Mouse (Mus musculus) CH12.LX (cell line): ENCODE results near the gene Fxyd5. TPM values are rescaled to one million over a fixed set of nuclear protein-coding genes. Genes with fewer than 3 reads are reported as not detected.

ENCODE experiments used
- DNase-seq: peaks from one replicate; pipeline ENCODE4 v3.0.0-alpha.2; 2013; ENCODE audit errors: extremely low read depth
- H3K27ac ChIP-seq: 2 replicates; pipeline ENCODE4 v1.5.1; 2012; ENCODE audit warnings: low read depth, mild to moderate bottlenecking, control low read depth, moderate library complexity; ENCODE audit not compliant: insufficient read depth
- H3K27me3 ChIP-seq: replicated peaks from 2 replicates; pipeline ENCODE3; 2012; ENCODE audit warnings: inconsistent platforms
- H3K36me3 ChIP-seq, 2 experiments: replicated peaks in 1 of 2; 2 replicates each; pipeline versions ENCODE3 to v1.6.1; 2012; ENCODE audit warnings: inconsistent platforms in 1 of 2, low read length in 1 of 2, mild to moderate bottlenecking in 1 of 2, mixed read lengths in 1 of 2, moderate library complexity in 1 of 2; ENCODE audit not compliant: control insufficient read depth in 1 of 2, insufficient read depth in 1 of 2
- H3K4me1 ChIP-seq, 2 experiments: 2 replicates each; pipeline ENCODE4 v1.6.1; 2012; ENCODE audit warnings: inconsistent platforms in 1 of 2, moderate library complexity in 1 of 2; ENCODE audit not compliant: insufficient read depth in 2 of 2, control insufficient read depth in 1 of 2
- H3K4me2 ChIP-seq: 2 replicates; pipeline ENCODE4 v1.6.1; 2012; ENCODE audit warnings: low read depth, mild to moderate bottlenecking, control low read depth; ENCODE audit not compliant: poor library complexity, insufficient read depth, severe bottlenecking
- H3K4me3 ChIP-seq, 3 experiments: fragments of 150-350 bp in 1 of 3; sonication (generic) in 1 of 3; replicated peaks in 1 of 3; 2 replicates each; pipeline versions ENCODE3 to v1.5.1; 2011 to 2012; ENCODE audit warnings: low read depth in 2 of 3, low read length in 2 of 3, mild to moderate bottlenecking in 2 of 3, moderate library complexity in 2 of 3, control low read depth in 1 of 3, improper control_type of control experiment in 1 of 3, inconsistent platforms in 1 of 3, mixed read lengths in 1 of 3; ENCODE audit not compliant: poor library complexity in 1 of 3
- H3K79me2 ChIP-seq: replicated peaks from 2 replicates; pipeline ENCODE4 v1.6.1; 2012; ENCODE audit warnings: mild to moderate bottlenecking, moderate library complexity; ENCODE audit not compliant: control insufficient read depth, poor library complexity, insufficient read depth, severe bottlenecking; ENCODE audit errors: extremely low read depth
- H3K9ac ChIP-seq: 2 replicates; pipeline ENCODE4 v1.6.1; 2012; ENCODE audit warnings: low read depth, mild to moderate bottlenecking, control low read depth, moderate library complexity; ENCODE audit not compliant: insufficient read depth
- H3K9me3 ChIP-seq: replicated peaks from 2 replicates; pipeline ENCODE3; 2012; ENCODE audit warnings: low read length, inconsistent platforms, mixed read lengths
- CHD1 ChIP-seq: IDR thresholded peaks from 2 replicates; pipeline ENCODE4 v1.6.1; 2012; ENCODE audit warnings: low read depth, low read length, improper control_type of control experiment, inconsistent platforms
- CTCF ChIP-seq, 2 experiments: IDR thresholded peaks in 1 of 2; conservative IDR thresholded peaks in 1 of 2; 2 replicates each; pipeline ENCODE4 v1.5.1; 2011 to 2012; ENCODE audit warnings: low read depth in 2 of 2, low read length in 2 of 2, improper control_type of control experiment in 1 of 2, inconsistent platforms in 1 of 2, mild to moderate bottlenecking in 1 of 2, moderate library complexity in 1 of 2
- ELF1 ChIP-seq: IDR thresholded peaks from 2 replicates; pipeline ENCODE4 v1.6.1; 2014; ENCODE audit warnings: low read depth, mild to moderate bottlenecking, inconsistent platforms, low read length, improper control_type of control experiment
- EP300 ChIP-seq: IDR thresholded peaks from 2 replicates; pipeline ENCODE4 v1.6.1; 2011; ENCODE audit warnings: low read length, improper control_type of control experiment
- ETS1 ChIP-seq: conservative IDR thresholded peaks from 2 replicates; pipeline ENCODE4 v1.6.1; 2012; ENCODE audit warnings: low read depth, mild to moderate bottlenecking, inconsistent platforms, low read length, improper control_type of control experiment, moderate library complexity
- GABPA ChIP-seq: IDR thresholded peaks from 2 replicates; pipeline ENCODE4 v1.6.1; 2012; ENCODE audit warnings: low read depth, low read length, improper control_type of control experiment, inconsistent platforms; ENCODE audit not compliant: insufficient replicate concordance
- HCFC1 ChIP-seq: IDR thresholded peaks from 2 replicates; pipeline ENCODE4 v1.6.1; 2012; ENCODE audit warnings: low read depth, mild to moderate bottlenecking, inconsistent platforms, low read length, improper control_type of control experiment
- IRF4 ChIP-seq: IDR thresholded peaks from 2 replicates; pipeline ENCODE4 v1.6.1; 2014; ENCODE audit warnings: low read depth, mild to moderate bottlenecking, inconsistent platforms, low read length, improper control_type of control experiment
- JUN ChIP-seq: IDR thresholded peaks from 2 replicates; pipeline ENCODE4 v1.6.1; 2011; ENCODE audit warnings: low read depth, mild to moderate bottlenecking, low read length, improper control_type of control experiment, moderate library complexity; ENCODE audit not compliant: insufficient read depth
- JUND ChIP-seq: conservative IDR thresholded peaks from 2 replicates; pipeline ENCODE4 v1.6.1; 2011; ENCODE audit warnings: low read depth, low read length, improper control_type of control experiment
- KAT2A ChIP-seq: IDR thresholded peaks from 2 replicates; pipeline ENCODE4 v1.6.1; 2012; ENCODE audit warnings: low read length, improper control_type of control experiment, inconsistent platforms; ENCODE audit not compliant: insufficient replicate concordance
- MAFK ChIP-seq: IDR thresholded peaks from 2 replicates; pipeline ENCODE4 v1.6.1; 2011; ENCODE audit warnings: low read length, improper control_type of control experiment; ENCODE audit not compliant: insufficient replicate concordance
- MEF2A ChIP-seq: IDR thresholded peaks from 2 replicates; pipeline ENCODE4 v1.6.1; 2014; ENCODE audit warnings: low read depth, mild to moderate bottlenecking, inconsistent platforms, low read length, improper control_type of control experiment, borderline replicate concordance
- NELFE ChIP-seq: IDR thresholded peaks from 2 replicates; pipeline ENCODE4 v1.6.1; 2011; ENCODE audit warnings: low read depth, low read length, improper control_type of control experiment
- NRF1 ChIP-seq: IDR thresholded peaks from 2 replicates; pipeline ENCODE4 v1.6.1; 2014; ENCODE audit warnings: low read depth, mild to moderate bottlenecking, inconsistent platforms, low read length, improper control_type of control experiment, moderate library complexity
- PAX5 ChIP-seq: IDR thresholded peaks from 2 replicates; pipeline ENCODE4 v1.6.1; 2012; ENCODE audit warnings: low read length, inconsistent platforms, mixed read lengths
- RCOR1 ChIP-seq: conservative IDR thresholded peaks from 2 replicates; pipeline ENCODE4 v1.6.1; 2012; ENCODE audit warnings: low read depth, mild to moderate bottlenecking, inconsistent platforms, low read length, improper control_type of control experiment
- SIN3A ChIP-seq: IDR thresholded peaks from 2 replicates; pipeline ENCODE4 v1.6.1; 2012; ENCODE audit warnings: low read length, improper control_type of control experiment, inconsistent platforms
- SMC3 ChIP-seq: IDR thresholded peaks from 2 replicates; pipeline ENCODE4 v1.6.1; 2011; ENCODE audit warnings: low read depth, low read length, improper control_type of control experiment
- TBP ChIP-seq: conservative IDR thresholded peaks from 2 replicates; pipeline ENCODE4 v1.6.1; 2011; ENCODE audit warnings: low read depth, low read length, improper control_type of control experiment
- UBTF ChIP-seq: IDR thresholded peaks from 2 replicates; pipeline ENCODE4 v1.6.1; 2012; ENCODE audit warnings: low read depth, mild to moderate bottlenecking, inconsistent platforms, low read length, improper control_type of control experiment, moderate library complexity
- USF1 ChIP-seq: IDR thresholded peaks from 2 replicates; pipeline ENCODE4 v1.6.1; 2014; ENCODE audit warnings: low read depth, mild to moderate bottlenecking, inconsistent platforms, low read length, improper control_type of control experiment
- USF2 ChIP-seq: conservative IDR thresholded peaks from 2 replicates; pipeline ENCODE4 v1.6.1; 2011; ENCODE audit warnings: low read depth, low read length, improper control_type of control experiment
- ZC3H11A ChIP-seq: IDR thresholded peaks from 2 replicates; pipeline ENCODE4 v1.6.1; 2012; ENCODE audit warnings: low read depth, mild to moderate bottlenecking, inconsistent platforms, low read length, improper control_type of control experiment
- ZKSCAN1 ChIP-seq: IDR thresholded peaks from 2 replicates; pipeline ENCODE4 v1.6.1; 2012; ENCODE audit warnings: low read depth, inconsistent platforms, low read length, improper control_type of control experiment, borderline replicate concordance
- ZNF384 ChIP-seq: IDR thresholded peaks from 2 replicates; pipeline ENCODE4 v1.6.1; 2012; ENCODE audit warnings: low read depth, low read length, improper control_type of control experiment, inconsistent platforms
- dilution Hi-C: fragments of 300-500 bp; cut with MboI; formaldehyde crosslinking; loops from 2 replicates; pipeline ENCODE4 v1.14.3; 2020; ENCODE audit warnings: low sequenced_read_pairs; ENCODE audit not compliant: extremely low pct_unique_long_range_greater_than_20kb, extremely low pct_ligation_motif_present
- in situ Hi-C: fragments of 300-500 bp; cut with MboI; formaldehyde crosslinking; loops from 3 replicates; pipeline ENCODE4 v1.14.3; 2019; ENCODE audit warnings: low sequenced_read_pairs, low pct_ligation_motif_present, low pct_unique_long_range_greater_than_20kb, mixed read lengths
- polyA plus RNA-seq: library from polyadenylated mRNA; unstranded; fragments of >175 nt; gene quantifications from 2 replicates; pipeline ENCODE4 v1.2.1, GENCODE M21; 2012; ENCODE audit warnings: low read depth; ENCODE audit not compliant: insufficient read length
- total RNA-seq, 2 experiments: library from RNA; depleted of rRNA; stranded (reverse); fragments of 300-350 nt in 1 of 2; fragments of >200 nt in 1 of 2; gene quantifications; 2 replicates each; pipeline ENCODE4 v1.2.3; 2012 to 2014

Fxyd5 gene
- total and polyA plus RNA-seq, 3 experiments, result 43.8 to 124 (median 71.6) TPM

DNA sequence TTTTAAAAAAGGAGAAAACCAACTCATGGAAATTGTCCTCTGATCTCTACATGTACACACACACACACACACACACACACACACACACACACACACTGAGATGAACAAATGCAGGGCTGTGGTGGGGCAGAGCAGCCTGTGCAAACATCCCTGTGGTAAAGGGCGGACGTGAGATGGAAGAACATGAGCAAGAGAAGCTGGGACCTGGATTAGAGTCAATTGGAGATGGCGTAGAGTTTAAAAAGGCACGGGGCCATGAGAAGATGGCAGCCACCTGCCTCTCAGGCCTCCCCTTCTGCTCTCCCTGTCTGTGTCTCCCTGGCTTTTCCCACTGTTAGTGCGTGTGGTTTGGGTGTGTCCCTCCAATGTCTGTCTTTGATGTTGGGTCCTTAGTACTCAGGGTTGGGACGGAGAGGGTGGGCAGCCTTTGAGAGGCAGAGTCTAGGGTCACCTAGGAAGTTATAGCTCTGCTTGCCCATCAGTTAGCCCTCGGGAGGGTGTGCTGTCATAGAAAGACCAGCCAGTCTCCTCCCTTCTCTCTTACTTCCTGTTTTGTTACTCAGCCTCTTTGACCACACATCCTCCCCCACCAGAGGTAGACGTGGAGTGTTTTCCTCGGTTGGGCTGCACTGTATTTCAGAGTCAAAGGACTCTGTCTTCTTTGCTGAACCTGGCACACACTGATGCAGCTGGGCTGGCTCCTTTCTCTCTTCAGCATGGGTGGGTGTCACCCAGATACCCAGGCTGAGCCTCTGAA is 8.7 kb downstream of the Fxyd5 start:
- peak; percentile 71 for DNase-seq
- dilution Hi-C loops, result no loop called here
- Histone ChIP-seq H3K36me3 (peaks cover 0 to 53% of the 10 kb centered on the region in 2 experiments), H3K9me3 (no peaks in the 10 kb centered on the region), H3K4me1 (peaks cover 16 to 49% of the 10 kb centered on the region in 2 experiments), H3K27ac (peak overlapping the region; percentile 39), H3K9ac (no peak overlapping the region), H3K4me2 (no peak overlapping the region), H3K79me2 (no peaks in the 10 kb centered on the region), H3K4me3 (no peak overlapping the region), H3K27me3 (no peaks in the 10 kb centered on the region)
- TF ChIP-seq MEF2A (no peak), MAFK (no peak), USF1 (no peak), KAT2A (no peak), IRF4 (peak; percentile 30; the same call in 1 of the 2 replicates), ELF1 (peak; percentile 77), HCFC1 (no peak; the same call in 1 of the 2 replicates), TBP (0 out of 2 replicates have a peak, but pooled peaks have one; percentile 25), JUN (no peak), ZKSCAN1 (no peak), EP300 (no peak)
- in situ Hi-C loops, result no loop called here

DNA sequence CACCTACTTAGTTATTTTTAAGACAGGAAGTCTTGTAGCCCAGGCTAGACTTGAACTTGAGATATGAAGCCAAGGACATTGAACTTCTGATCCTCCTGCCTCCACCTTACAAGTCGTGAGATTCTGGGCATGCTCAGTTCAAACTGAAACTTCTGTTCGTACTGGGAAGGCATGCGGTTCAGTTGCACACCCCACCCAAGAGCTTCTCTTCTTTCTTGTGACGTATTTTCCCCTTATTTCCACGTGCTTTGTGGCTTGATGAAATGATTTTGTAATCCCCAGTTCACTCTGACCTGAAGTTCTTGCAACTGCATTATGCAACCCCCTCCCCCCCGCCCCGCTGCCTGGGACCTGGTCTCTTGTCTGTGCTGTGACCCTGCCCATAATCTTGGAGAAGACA is 10.6 kb downstream of the Fxyd5 start:
- Histone ChIP-seq H3K4me1 (peaks cover 16 to 40% of the 10 kb centered on the region in 2 experiments), H3K79me2 (no peaks in the 10 kb centered on the region), H3K27ac (no peak overlapping the region), H3K9ac (no peak overlapping the region), H3K9me3 (no peaks in the 10 kb centered on the region), H3K4me3 (no peak overlapping the region), H3K4me2 (no peak overlapping the region), H3K36me3 (peaks cover 0 to 41% of the 10 kb centered on the region in 2 experiments), H3K27me3 (no peaks in the 10 kb centered on the region)
- in situ Hi-C loops, result no loop called here
- no peak for DNase-seq
- TF ChIP-seq CTCF (conservative IDR thresholded peaks at IDR 0.05 in 1 of 2, IDR thresholded peaks at IDR 0.05 in 1 of 2; ENCODE audit: low read depth in 2 of 2, low read length in 2 of 2) (no peak), ETS1 (no peak), SIN3A (no peak), PAX5 (no peak), USF2 (no peak), NELFE (no peak), ZNF384 (no peak), HCFC1 (no peak), NRF1 (no peak), RCOR1 (no peak), UBTF (no peak), JUND (no peak), CHD1 (no peak), ZC3H11A (no peak), SMC3 (no peak), ELF1 (no peak), EP300 (no peak), GABPA (no peak), JUN (no peak)
- dilution Hi-C loops, result no loop called here
